Mouse (Mus musculus) hindbrain, embryonic 11.5 days (tissue): ENCODE data around the gene Ankrd23. TPM values are rescaled to one million over a fixed set of nuclear protein-coding genes. Genes with fewer than 3 reads are reported as not detected.

Experiments
- ATAC-seq: fragments of 200-750 bp; cut with Nextera tagmentation; 2 replicates; pipeline ENCODE4 v1.8.0; 2017; ENCODE audit warnings: mild to moderate bottlenecking, moderate TSS enrichment, moderate library complexity; ENCODE audit not compliant: low FRiP score
- DNase-seq: peaks from one replicate; pipeline ENCODE4 v3.0.0-alpha.2; 2015; ENCODE audit warnings: low spot score
- H3K27ac ChIP-seq: fragments of 300-500 bp; sonication (generic); 2 replicates; pipeline ENCODE4 v1.5.1; 2014; ENCODE audit warnings: mild to moderate bottlenecking, low read depth, low read length
- H3K27me3 ChIP-seq: fragments of 300-500 bp; sonication (generic); 2 replicates; pipeline ENCODE4 v1.6.1; 2014; ENCODE audit warnings: mild to moderate bottlenecking, low read length, moderate library complexity, mixed read lengths; ENCODE audit not compliant: control insufficient read depth, insufficient read depth
- H3K36me3 ChIP-seq: fragments of 300-500 bp; sonication (generic); 2 replicates; pipeline ENCODE4 v1.6.1; 2014; ENCODE audit warnings: mild to moderate bottlenecking, low read length, moderate library complexity, mixed read lengths; ENCODE audit not compliant: control insufficient read depth, insufficient read depth
- H3K4me1 ChIP-seq: fragments of 300-500 bp; sonication (generic); replicated peaks from 2 replicates; pipeline ENCODE4 v1.6.1; 2014; ENCODE audit warnings: low read length, mixed read lengths; ENCODE audit not compliant: control insufficient read depth, insufficient read depth
- H3K4me2 ChIP-seq: fragments of 300-500 bp; sonication (generic); replicated peaks from 2 replicates; pipeline ENCODE4 v1.6.1; 2014; ENCODE audit warnings: mild to moderate bottlenecking, low read depth, low read length
- H3K4me3 ChIP-seq: fragments of 300-500 bp; sonication (generic); 2 replicates; pipeline ENCODE4 v1.5.1; 2014; ENCODE audit warnings: low read depth, low read length
- H3K9ac ChIP-seq: fragments of 300-500 bp; sonication (generic); 2 replicates; pipeline ENCODE4 v1.6.1; 2014; ENCODE audit warnings: low read depth, low read length
- H3K9me3 ChIP-seq: fragments of 300-500 bp; sonication (generic); 2 replicates; pipeline ENCODE4 v1.6.1; 2016; ENCODE audit warnings: low read length; ENCODE audit not compliant: control insufficient read depth
- WGBS: fragments of 180-500 bp; shearing (Covaris S2); extraction: QIAGEN DNeasy Blood & Tissue Kit; methylation state at CpG from one replicate; pipeline ENCODE4 v1.1.7; 2014; 5-methylcytosine and 5-hydroxymethylcytosine counted together
- polyA plus RNA-seq: library from polyadenylated mRNA; unstranded; fragments of >200 nt; fragmentation: Nextera tagmentation; extraction: Ambion mirVana; gene quantifications from 2 replicates; pipeline ENCODE4 v1.2.1, GENCODE M21; 2014

Ankrd23 gene
- polyA plus RNA-seq, 1 experiment from 2014 or later: 6.8 TPM

DNA sequence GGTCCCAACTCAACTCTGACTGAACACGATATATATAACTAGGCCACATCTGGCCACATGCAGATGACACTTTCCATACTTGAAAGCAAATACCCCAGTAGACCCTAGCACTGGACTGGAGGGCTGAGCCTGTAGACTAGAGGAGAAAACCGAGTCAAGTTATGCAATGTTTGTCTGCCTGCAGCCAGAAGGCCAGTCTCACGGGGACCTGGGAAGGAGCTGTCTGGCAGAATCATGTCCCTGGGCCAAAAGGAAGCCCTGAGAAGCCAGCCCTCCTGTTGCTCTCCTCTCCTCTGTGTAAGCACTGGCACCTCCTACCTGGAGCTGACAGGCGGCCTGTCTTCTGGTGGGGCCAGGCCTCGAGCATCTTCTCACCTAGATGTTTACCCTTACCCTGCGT is 38.7 kb upstream of the Ankrd23 start:
- H3K27ac ChIP-seq: no peak overlapping the region
- no peak overlapping the region for H3K4me3 ChIP-seq
- H3K4me2 ChIP-seq: no peak overlapping the region
- no peaks in the 10 kb centered on the region for H3K36me3 ChIP-seq
- no peaks in the 10 kb centered on the region for H3K27me3 ChIP-seq
- no peak for DNase-seq
- no peak for ATAC-seq
- WGBS: 64% methylated on average over 6 of the region's 6 CpGs
- H3K9me3 ChIP-seq: no peaks in the 10 kb centered on the region
- H3K4me1 ChIP-seq: peaks cover 7% of the 10 kb centered on the region
- no peak overlapping the region for H3K9ac ChIP-seq

GRCm38 (mm10) chr1:36574196-36574955 is 37.7 kb upstream of the Ankrd23 start:
- H3K36me3 ChIP-seq: no peaks in the 10 kb centered on the region
- ATAC-seq (no peak), DNase-seq (no peak)
- H3K27ac ChIP-seq: no peak overlapping the region
- H3K4me1 ChIP-seq: no peaks in the 10 kb centered on the region
- no peaks in the 10 kb centered on the region for H3K9me3 ChIP-seq
- no peak overlapping the region for H3K9ac ChIP-seq
- 87% methylated on average over 5 of the region's 5 CpGs for WGBS
- no peak overlapping the region for H3K4me3 ChIP-seq
- no peaks in the 10 kb centered on the region for H3K27me3 ChIP-seq
- H3K4me2 ChIP-seq: no peak overlapping the region

GRCm38 (mm10) chr1:36573524-36573923 is 36.8 kb upstream of the Ankrd23 start:
- Histone ChIP-seq H3K27ac (no peak overlapping the region), H3K36me3 (no peaks in the 10 kb centered on the region), H3K9ac (no peak overlapping the region), H3K4me1 (no peaks in the 10 kb centered on the region), H3K4me3 (no peak overlapping the region), H3K4me2 (no peak overlapping the region), H3K27me3 (no peaks in the 10 kb centered on the region), H3K9me3 (no peaks in the 10 kb centered on the region)
- WGBS: 85% methylated on average over 8 of the region's 8 CpGs
- no peak for ATAC-seq
- no peak for DNase-seq

DNA sequence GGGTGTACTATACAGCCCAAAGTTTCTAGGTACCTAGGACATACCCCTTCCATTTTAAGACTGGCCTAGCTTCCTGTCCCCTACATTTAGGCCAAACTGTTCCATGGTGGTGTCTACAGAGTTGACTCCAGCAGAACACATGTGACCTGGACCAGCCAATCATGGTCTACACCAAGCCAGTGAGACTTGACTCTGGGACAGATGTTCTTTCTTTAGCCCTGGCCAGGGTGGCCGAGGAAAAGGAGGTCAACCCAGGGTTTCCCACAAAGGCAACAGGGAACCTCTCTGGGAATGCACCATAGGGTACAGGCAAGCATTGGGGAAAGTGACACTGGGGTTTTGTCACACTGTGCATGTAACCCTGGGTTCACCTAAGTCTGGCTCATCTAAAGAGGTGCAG is 36.0 kb upstream of the Ankrd23 start:
- Histone ChIP-seq H3K27me3 (no peaks in the 10 kb centered on the region), H3K4me2 (no peak overlapping the region), H3K4me1 (0 out of 2 replicates have a peak, but pooled peaks cover 4% of the 10 kb centered on the region), H3K9ac (no peak overlapping the region), H3K27ac (no peak overlapping the region), H3K9me3 (no peaks in the 10 kb centered on the region), H3K36me3 (no peaks in the 10 kb centered on the region), H3K4me3 (no peak overlapping the region)
- 82% methylated on average over 1 of the region's 1 CpGs for WGBS
- ATAC-seq: no peak
- no peak for DNase-seq

DNA sequence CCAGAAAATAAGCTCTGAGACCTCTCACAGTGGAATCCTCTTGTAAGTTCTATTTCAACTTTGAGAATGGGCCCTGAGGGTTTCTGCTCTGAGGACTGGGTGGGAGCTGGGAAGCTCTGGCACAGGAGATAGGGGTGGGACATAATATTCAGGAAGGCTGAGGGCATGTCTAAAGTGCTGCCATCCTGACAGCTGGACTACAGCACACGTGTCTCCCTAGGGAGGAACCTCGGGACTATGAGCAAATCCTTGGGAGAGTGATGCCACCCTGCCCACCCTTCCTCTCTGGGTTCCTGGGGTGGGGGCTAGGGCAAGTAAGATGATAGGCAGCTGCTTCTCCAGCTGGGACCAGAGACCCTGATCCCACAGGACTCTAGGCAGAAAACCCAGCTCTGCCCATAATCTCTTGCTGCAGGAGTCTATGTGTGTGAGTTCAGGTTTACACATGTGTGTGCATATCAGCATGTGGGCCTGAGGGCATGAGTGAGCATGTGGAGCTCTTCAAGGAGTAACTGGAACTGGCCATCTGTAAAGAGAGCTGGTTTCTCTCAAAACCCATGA is 35.5 kb upstream of the Ankrd23 start:
- 84% methylated on average over 2 of the region's 2 CpGs for WGBS
- ATAC-seq: no peak

GRCm38 (mm10) chr1:36571627-36572026 is 34.9 kb upstream of the Ankrd23 start:
- Histone ChIP-seq H3K27me3 (no peaks in the 10 kb centered on the region), H3K9ac (no peak overlapping the region), H3K4me3 (no peak overlapping the region), H3K9me3 (no peaks in the 10 kb centered on the region), H3K36me3 (no peaks in the 10 kb centered on the region), H3K4me1 (0 out of 2 replicates have a peak, but pooled peaks cover 4% of the 10 kb centered on the region), H3K27ac (no peak overlapping the region), H3K4me2 (no peak overlapping the region)
- DNase-seq (no peak), ATAC-seq (no peak)
- WGBS: 47% methylated on average over 6 of the region's 6 CpGs

More for the DNA sequence above, 35.5 kb upstream of the Ankrd23 start:
- H3K36me3 ChIP-seq: no peaks in the 10 kb centered on the region
- no peak for DNase-seq
- H3K27me3 ChIP-seq: no peaks in the 10 kb centered on the region
- no peak overlapping the region for H3K4me2 ChIP-seq
- no peak overlapping the region for H3K9ac ChIP-seq
- H3K4me1 ChIP-seq: 0 out of 2 replicates have a peak, but pooled peaks cover 4% of the 10 kb centered on the region
- no peak overlapping the region for H3K27ac ChIP-seq
- H3K9me3 ChIP-seq: no peaks in the 10 kb centered on the region
- H3K4me3 ChIP-seq: no peak overlapping the region

DNA sequence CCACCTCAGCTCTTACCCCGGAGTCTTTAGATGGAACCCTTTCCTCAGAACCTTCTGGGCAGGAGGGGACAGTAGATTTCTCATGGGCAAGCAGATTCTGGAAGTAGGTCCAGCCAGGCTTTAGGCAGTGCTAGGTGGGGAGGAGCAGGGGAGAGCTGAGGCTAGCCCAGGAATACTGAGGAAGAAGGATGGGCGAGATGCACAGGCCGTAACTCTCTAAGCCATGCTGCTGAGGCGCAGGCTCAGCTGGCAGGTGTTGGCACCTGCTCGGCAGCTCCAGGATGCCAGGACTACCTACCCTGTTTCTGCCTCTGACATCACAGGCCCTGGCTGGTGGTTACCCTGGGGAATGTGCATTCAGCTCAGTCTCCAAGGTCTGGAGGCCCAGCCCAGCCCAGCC is 33.6 kb upstream of the Ankrd23 start:
- ATAC-seq: no peak
- Histone ChIP-seq H3K9ac (no peak overlapping the region), H3K36me3 (no peaks in the 10 kb centered on the region), H3K9me3 (no peaks in the 10 kb centered on the region), H3K27ac (no peak overlapping the region), H3K4me2 (no peak overlapping the region), H3K4me1 (0 out of 2 replicates have a peak, but pooled peaks cover 4% of the 10 kb centered on the region), H3K27me3 (no peaks in the 10 kb centered on the region), H3K4me3 (no peak overlapping the region)
- DNase-seq: no peak
- 89% methylated on average over 5 of the region's 5 CpGs for WGBS

- ATAC-seq (no peak), DNase-seq (no peak)
- Histone ChIP-seq H3K27me3 (no peaks in the 10 kb centered on the region), H3K4me1 (0 out of 2 replicates have a peak, but pooled peaks cover 4% of the 10 kb centered on the region), H3K36me3 (no peaks in the 10 kb centered on the region), H3K9me3 (no peaks in the 10 kb centered on the region), H3K4me2 (no peak overlapping the region), H3K27ac (no peak overlapping the region), H3K4me3 (no peak overlapping the region), H3K9ac (no peak overlapping the region)
- 70% methylated on average over 7 of the region's 7 CpGs for WGBS
Observed at GRCm38 (mm10) chr1:36569694-36570276, 33.1 kb upstream of the Ankrd23 start.
